Mouse (Mus musculus): ENCODE measurements around the gene Rhbdf1. TPM values are rescaled to one million over a fixed set of nuclear protein-coding genes. Genes with fewer than 3 reads are reported as not detected.

Gene Rhbdf1
- polyA plus RNA-seq, 1 experiment from 2014 or later, result 17.5 TPM

GRCm38 (mm10) chr11:32244617-32245016, 22.5 kb upstream of the Rhbdf1 start:
- Histone ChIP-seq H3K27me3 (ENCODE audit: control insufficient read depth, insufficient read depth, low read length) (no peaks in the 10 kb centered on the region), H3K9me3 (ENCODE audit: control insufficient read depth, low read length) (no peaks in the 10 kb centered on the region), H3K9ac (replicated peaks; ENCODE audit: low read length) (no peak overlapping the region), H3K4me1 (ENCODE audit: control insufficient read depth, insufficient read depth, low read length) (no peaks in the 10 kb centered on the region), H3K4me3 (replicated peaks; ENCODE audit: low read depth, low read length) (no peak overlapping the region), H3K27ac (replicated peaks; ENCODE audit: low read depth, low read length) (no peak overlapping the region), H3K36me3 (ENCODE audit: control insufficient read depth, insufficient read depth, low read length) (peaks cover 77% of the 10 kb centered on the region), H3K4me2 (ENCODE audit: low read length) (no peak overlapping the region)
- ATAC-seq (ENCODE audit: low FRiP score, low TSS enrichment), result no peak
- 95% methylated on average over 1 of the region's 1 CpGs for WGBS
- no peak for DNase-seq

- H3K36me3 ChIP-seq (ENCODE audit: control insufficient read depth, insufficient read depth, low read length), result peaks cover 76% of the 10 kb centered on the region
- no peak overlapping the region for H3K9ac ChIP-seq (replicated peaks; ENCODE audit: low read length)
These were observed 22.0 kb upstream of the Rhbdf1 start for GRCm38 (mm10) chr11:32244064-32244463.

GRCm38 (mm10) chr11:32243205-32243955, 21.3 kb upstream of the Rhbdf1 start:
- Histone ChIP-seq H3K4me2 (ENCODE audit: low read length) (no peak overlapping the region), H3K9me3 (ENCODE audit: control insufficient read depth, low read length) (no peaks in the 10 kb centered on the region), H3K4me3 (replicated peaks; ENCODE audit: low read depth, low read length) (no peak overlapping the region), H3K36me3 (ENCODE audit: control insufficient read depth, insufficient read depth, low read length) (peaks cover 69% of the 10 kb centered on the region), H3K4me1 (ENCODE audit: control insufficient read depth, insufficient read depth, low read length) (no peaks in the 10 kb centered on the region), H3K27me3 (ENCODE audit: control insufficient read depth, insufficient read depth, low read length) (no peaks in the 10 kb centered on the region), H3K9ac (replicated peaks; ENCODE audit: low read length) (no peak overlapping the region), H3K27ac (replicated peaks; ENCODE audit: low read depth, low read length) (no peak overlapping the region)
- WGBS, result 83% methylated on average over 7 of the region's 7 CpGs
- ATAC-seq (ENCODE audit: low FRiP score, low TSS enrichment) (no peak), DNase-seq (no peak)

More at GRCm38 (mm10) chr11:32244064-32244463, 22.0 kb upstream of the Rhbdf1 start:
- no peak overlapping the region for H3K4me2 ChIP-seq (ENCODE audit: low read length)
- H3K9me3 ChIP-seq (ENCODE audit: control insufficient read depth, low read length), result no peaks in the 10 kb centered on the region
- no peaks in the 10 kb centered on the region for H3K4me1 ChIP-seq (ENCODE audit: control insufficient read depth, insufficient read depth, low read length)
- WGBS, result 83% methylated on average over 3 of the region's 3 CpGs
- H3K4me3 ChIP-seq (replicated peaks; ENCODE audit: low read depth, low read length), result no peak overlapping the region
- DNase-seq (no peak), ATAC-seq (ENCODE audit: low FRiP score, low TSS enrichment) (no peak)
- H3K27me3 ChIP-seq (ENCODE audit: control insufficient read depth, insufficient read depth, low read length), result no peaks in the 10 kb centered on the region
- no peak overlapping the region for H3K27ac ChIP-seq (replicated peaks; ENCODE audit: low read depth, low read length)

GRCm38 (mm10) chr11:32242209-32242608, 20.1 kb upstream of the Rhbdf1 start:
- Histone ChIP-seq H3K4me3 (replicated peaks; ENCODE audit: low read depth, low read length) (no peak overlapping the region), H3K9me3 (ENCODE audit: control insufficient read depth, low read length) (no peaks in the 10 kb centered on the region), H3K9ac (replicated peaks; ENCODE audit: low read length) (no peak overlapping the region), H3K27ac (replicated peaks; ENCODE audit: low read depth, low read length) (no peak overlapping the region), H3K36me3 (ENCODE audit: control insufficient read depth, insufficient read depth, low read length) (peaks cover 58% of the 10 kb centered on the region), H3K27me3 (ENCODE audit: control insufficient read depth, insufficient read depth, low read length) (no peaks in the 10 kb centered on the region), H3K4me2 (ENCODE audit: low read length) (no peak overlapping the region), H3K4me1 (ENCODE audit: control insufficient read depth, insufficient read depth, low read length) (no peaks in the 10 kb centered on the region)
- DNase-seq (no peak), ATAC-seq (ENCODE audit: low FRiP score, low TSS enrichment) (no peak)
- 79% methylated on average over 3 of the region's 3 CpGs for WGBS

GRCm38 (mm10) chr11:32241391-32241790, 19.3 kb upstream of the Rhbdf1 start:
- ATAC-seq (ENCODE audit: low FRiP score, low TSS enrichment) (no peak), DNase-seq (no peak)
- H3K36me3 ChIP-seq (ENCODE audit: control insufficient read depth, insufficient read depth, low read length), result peaks cover 57% of the 10 kb centered on the region

GRCm38 (mm10) chr11:32238093-32238860, 16.2 kb upstream of the Rhbdf1 start:
- 65% methylated on average over 5 of the region's 5 CpGs for WGBS
- Histone ChIP-seq H3K27ac (replicated peaks; ENCODE audit: low read depth, low read length) (no peak overlapping the region), H3K4me3 (replicated peaks; ENCODE audit: low read depth, low read length) (no peak overlapping the region), H3K9ac (replicated peaks; ENCODE audit: low read length) (no peak overlapping the region), H3K27me3 (ENCODE audit: control insufficient read depth, insufficient read depth, low read length) (no peaks in the 10 kb centered on the region), H3K36me3 (ENCODE audit: control insufficient read depth, insufficient read depth, low read length) (peaks cover 51% of the 10 kb centered on the region), H3K9me3 (ENCODE audit: control insufficient read depth, low read length) (no peaks in the 10 kb centered on the region), H3K4me1 (ENCODE audit: control insufficient read depth, insufficient read depth, low read length) (peaks cover 7% of the 10 kb centered on the region; the same call in 1 of the 2 replicates), H3K4me2 (ENCODE audit: low read length) (no peak overlapping the region)
- ATAC-seq (ENCODE audit: low FRiP score, low TSS enrichment) (0 out of 2 replicates have a peak, but pooled peaks have one; percentile 15), DNase-seq (peak; percentile 83)

More at GRCm38 (mm10) chr11:32241391-32241790, 19.3 kb upstream of the Rhbdf1 start:
- H3K27ac ChIP-seq (replicated peaks; ENCODE audit: low read depth, low read length), result no peak overlapping the region
- H3K4me3 ChIP-seq (replicated peaks; ENCODE audit: low read depth, low read length), result no peak overlapping the region
- H3K4me2 ChIP-seq (ENCODE audit: low read length), result no peak overlapping the region
- peaks cover 3% of the 10 kb centered on the region; the same call in 1 of the 2 replicates for H3K4me1 ChIP-seq (ENCODE audit: control insufficient read depth, insufficient read depth, low read length)
- H3K9me3 ChIP-seq (ENCODE audit: control insufficient read depth, low read length), result no peaks in the 10 kb centered on the region
- no peak overlapping the region for H3K9ac ChIP-seq (replicated peaks; ENCODE audit: low read length)
- H3K27me3 ChIP-seq (ENCODE audit: control insufficient read depth, insufficient read depth, low read length), result no peaks in the 10 kb centered on the region

GRCm38 (mm10) chr11:32237411-32237795, 15.3 kb upstream of the Rhbdf1 start:
- Histone ChIP-seq H3K27ac (replicated peaks; ENCODE audit: low read depth, low read length) (no peak overlapping the region), H3K4me2 (ENCODE audit: low read length) (no peak overlapping the region), H3K36me3 (ENCODE audit: control insufficient read depth, insufficient read depth, low read length) (peaks cover 53% of the 10 kb centered on the region), H3K4me1 (ENCODE audit: control insufficient read depth, insufficient read depth, low read length) (peaks cover 7% of the 10 kb centered on the region; the same call in 1 of the 2 replicates), H3K27me3 (ENCODE audit: control insufficient read depth, insufficient read depth, low read length) (no peaks in the 10 kb centered on the region), H3K9ac (replicated peaks; ENCODE audit: low read length) (no peak overlapping the region), H3K4me3 (replicated peaks; ENCODE audit: low read depth, low read length) (no peak overlapping the region), H3K9me3 (ENCODE audit: control insufficient read depth, low read length) (no peaks in the 10 kb centered on the region)
- DNase-seq, result no peak
- no peak for ATAC-seq (ENCODE audit: low FRiP score, low TSS enrichment)
- 90% methylated on average over 3 of the region's 3 CpGs for WGBS

GRCm38 (mm10) chr11:32236712-32237410, 14.8 kb upstream of the Rhbdf1 start:
- no peak for ATAC-seq (ENCODE audit: low FRiP score, low TSS enrichment)
- 58% methylated on average over 9 of the region's 9 CpGs for WGBS
- Histone ChIP-seq H3K36me3 (ENCODE audit: control insufficient read depth, insufficient read depth, low read length) (peaks cover 57% of the 10 kb centered on the region), H3K9me3 (ENCODE audit: control insufficient read depth, low read length) (no peaks in the 10 kb centered on the region), H3K27ac (replicated peaks; ENCODE audit: low read depth, low read length) (peak overlapping the region; percentile 34), H3K4me1 (ENCODE audit: control insufficient read depth, insufficient read depth, low read length) (peaks cover 7% of the 10 kb centered on the region; the same call in 1 of the 2 replicates), H3K27me3 (ENCODE audit: control insufficient read depth, insufficient read depth, low read length) (no peaks in the 10 kb centered on the region), H3K4me2 (ENCODE audit: low read length) (no peak overlapping the region), H3K9ac (replicated peaks; ENCODE audit: low read length) (no peak overlapping the region), H3K4me3 (replicated peaks; ENCODE audit: low read depth, low read length) (no peak overlapping the region)
- peak; percentile 81 for DNase-seq

All from midbrain, embryonic 14.5 days (tissue).